Mouse (Mus musculus): ENCODE data around the gene Rbfox1. TPM values are rescaled to one million over a fixed set of nuclear protein-coding genes. Genes with fewer than 3 reads are reported as not detected.

Rbfox1 gene
- polyA plus RNA-seq, 1 experiment from 2014 or later = 3.3 TPM

GRCm38 (mm10) chr16:7146454-7146853, 1261.3 kb downstream of the Rbfox1 start:
- no peak for TF ChIP-seq CTCF (IDR thresholded peaks at IDR 0.05; ENCODE audit: low read depth)
- Histone ChIP-seq H3K9ac (ENCODE audit: low read depth, low read length) (no peak overlapping the region), H3K27me3 (ENCODE audit: insufficient read depth, low read length) (no peaks in the 10 kb centered on the region), H3K36me3 (ENCODE audit: insufficient read depth, low read length) (no peaks in the 10 kb centered on the region), H3K4me3 (replicated peaks; ENCODE audit: low read depth, low read length) (no peak overlapping the region), H3K9me3 (replicated peaks; ENCODE audit: low read length) (no peaks in the 10 kb centered on the region), H3K4me1 (replicated peaks; ENCODE audit: insufficient read depth, low read length) (0 out of 2 replicates have a peak, but pooled peaks cover 9% of the 10 kb centered on the region), H3K4me2 (ENCODE audit: low read length) (no peak overlapping the region), H3K27ac (no peak overlapping the region; the same call in 1 of the 2 replicates)
- DNase-seq (ENCODE audit: low spot score) = peak; percentile 77
- ATAC-seq (replicated peaks; ENCODE audit: low FRiP score, low read depth) = peak; percentile 60; the same call in 1 of the 2 replicates
- 30% methylated on average over 6 of the region's 6 CpGs for WGBS

- WGBS = 61% methylated on average over 2 of the region's 2 CpGs
- Histone ChIP-seq H3K4me2 (ENCODE audit: low read length) (no peak overlapping the region), H3K4me3 (replicated peaks; ENCODE audit: low read depth, low read length) (no peak overlapping the region), H3K9ac (ENCODE audit: low read depth, low read length) (no peak overlapping the region), H3K9me3 (replicated peaks; ENCODE audit: low read length) (no peaks in the 10 kb centered on the region), H3K36me3 (ENCODE audit: insufficient read depth, low read length) (no peaks in the 10 kb centered on the region), H3K27me3 (ENCODE audit: insufficient read depth, low read length) (no peaks in the 10 kb centered on the region), H3K27ac (no peak overlapping the region), H3K4me1 (replicated peaks; ENCODE audit: insufficient read depth, low read length) (0 out of 2 replicates have a peak, but pooled peaks cover 9% of the 10 kb centered on the region)
- ATAC-seq (replicated peaks; ENCODE audit: low FRiP score, low read depth) (no peak), DNase-seq (ENCODE audit: low spot score) (no peak)
- TF ChIP-seq CTCF (IDR thresholded peaks at IDR 0.05; ENCODE audit: low read depth) = no peak
Measured at GRCm38 (mm10) chr16:7147884-7148283, 1262.7 kb downstream of the Rbfox1 start.

GRCm38 (mm10) chr16:7149106-7149899, 1264.1 kb downstream of the Rbfox1 start:
- peak overlapping the region; percentile 51 for H3K4me2 ChIP-seq (ENCODE audit: low read length)
- H3K27me3 ChIP-seq (ENCODE audit: insufficient read depth, low read length) = no peaks in the 10 kb centered on the region
- no peak for TF ChIP-seq CTCF (IDR thresholded peaks at IDR 0.05; ENCODE audit: low read depth)
- DNase-seq (ENCODE audit: low spot score) = peak; percentile 78
- no peaks in the 10 kb centered on the region for H3K36me3 ChIP-seq (ENCODE audit: insufficient read depth, low read length)
- H3K4me3 ChIP-seq (replicated peaks; ENCODE audit: low read depth, low read length) = peak overlapping the region; percentile 23
- H3K9ac ChIP-seq (ENCODE audit: low read depth, low read length) = no peak overlapping the region
- H3K9me3 ChIP-seq (replicated peaks; ENCODE audit: low read length) = no peaks in the 10 kb centered on the region
- H3K27ac ChIP-seq = peak overlapping the region; percentile 77
- peaks cover 9% of the 10 kb centered on the region; the same call in 1 of the 2 replicates for H3K4me1 ChIP-seq (replicated peaks; ENCODE audit: insufficient read depth, low read length)
- 31% methylated on average over 16 of the region's 16 CpGs for WGBS
- ATAC-seq (replicated peaks; ENCODE audit: low FRiP score, low read depth) = peak; percentile 55

GRCm38 (mm10) chr16:7150201-7150791, 1265.1 kb downstream of the Rbfox1 start:
- H3K9ac ChIP-seq (ENCODE audit: low read depth, low read length) = no peak overlapping the region
- peak overlapping the region; percentile 51 for H3K4me2 ChIP-seq (ENCODE audit: low read length)
- TF ChIP-seq CTCF (IDR thresholded peaks at IDR 0.05; ENCODE audit: low read depth) = no peak
- H3K9me3 ChIP-seq (replicated peaks; ENCODE audit: low read length) = no peaks in the 10 kb centered on the region
- H3K4me3 ChIP-seq (replicated peaks; ENCODE audit: low read depth, low read length) = no peak overlapping the region
- 13% methylated on average over 8 of the region's 8 CpGs for WGBS
- peak; percentile 91 for ATAC-seq (replicated peaks; ENCODE audit: low FRiP score, low read depth)
- H3K4me1 ChIP-seq (replicated peaks; ENCODE audit: insufficient read depth, low read length) = peaks cover 9% of the 10 kb centered on the region; the same call in 1 of the 2 replicates
- H3K36me3 ChIP-seq (ENCODE audit: insufficient read depth, low read length) = no peaks in the 10 kb centered on the region
- H3K27me3 ChIP-seq (ENCODE audit: insufficient read depth, low read length) = no peaks in the 10 kb centered on the region
- peak; percentile 91 for DNase-seq (ENCODE audit: low spot score)
- H3K27ac ChIP-seq = peak overlapping the region; percentile 77

DNA sequence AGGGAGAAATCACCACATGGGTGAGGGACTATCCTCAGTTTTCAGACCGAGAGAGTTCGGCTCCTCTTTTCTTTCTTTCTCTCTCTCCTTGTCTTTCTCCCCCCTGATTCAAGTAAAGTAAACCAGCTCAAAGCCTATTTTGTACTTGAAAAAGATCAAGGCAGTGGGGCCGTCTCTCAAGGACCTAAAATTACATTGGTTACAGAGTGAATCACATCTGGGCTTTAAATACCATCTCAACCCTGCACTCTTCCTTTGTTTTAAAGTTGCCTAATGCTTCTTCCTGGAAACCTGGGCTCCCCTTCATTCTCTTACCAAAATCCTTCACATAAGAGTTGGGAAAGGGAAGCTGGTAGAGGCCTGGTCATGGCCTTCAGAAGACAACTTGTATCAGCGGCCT, 1267.2 kb downstream of the Rbfox1 start:
- no peak for ATAC-seq (replicated peaks; ENCODE audit: low FRiP score, low read depth)
- no peak for DNase-seq (ENCODE audit: low spot score)
- 84% methylated on average over 4 of the region's 4 CpGs for WGBS
- H3K4me3 ChIP-seq (replicated peaks; ENCODE audit: low read depth, low read length) = no peak overlapping the region
- H3K27me3 ChIP-seq (ENCODE audit: insufficient read depth, low read length) = no peaks in the 10 kb centered on the region
- no peaks in the 10 kb centered on the region for H3K36me3 ChIP-seq (ENCODE audit: insufficient read depth, low read length)
- peaks cover 9% of the 10 kb centered on the region; the same call in 1 of the 2 replicates for H3K4me1 ChIP-seq (replicated peaks; ENCODE audit: insufficient read depth, low read length)
- no peak overlapping the region for H3K27ac ChIP-seq
- TF ChIP-seq CTCF (IDR thresholded peaks at IDR 0.05; ENCODE audit: low read depth) = no peak
- H3K9ac ChIP-seq (ENCODE audit: low read depth, low read length) = no peak overlapping the region
- no peaks in the 10 kb centered on the region for H3K9me3 ChIP-seq (replicated peaks; ENCODE audit: low read length)
- no peak overlapping the region for H3K4me2 ChIP-seq (ENCODE audit: low read length)

- WGBS = 50% methylated on average over 3 of the region's 3 CpGs
- DNase-seq (ENCODE audit: low spot score) = peak; percentile 18
Measured at GRCm38 (mm10) chr16:7154671-7155070, 1269.5 kb downstream of the Rbfox1 start.

More at GRCm38 (mm10) chr16:7154671-7155070, 1269.5 kb downstream of the Rbfox1 start:
- Histone ChIP-seq H3K27me3 (ENCODE audit: insufficient read depth, low read length) (no peaks in the 10 kb centered on the region), H3K27ac (no peak overlapping the region), H3K9ac (ENCODE audit: low read depth, low read length) (no peak overlapping the region), H3K4me3 (replicated peaks; ENCODE audit: low read depth, low read length) (no peak overlapping the region), H3K36me3 (ENCODE audit: insufficient read depth, low read length) (no peaks in the 10 kb centered on the region), H3K4me1 (replicated peaks; ENCODE audit: insufficient read depth, low read length) (peaks cover 7% of the 10 kb centered on the region; the same call in 1 of the 2 replicates), H3K9me3 (replicated peaks; ENCODE audit: low read length) (no peaks in the 10 kb centered on the region), H3K4me2 (ENCODE audit: low read length) (no peak overlapping the region)
- no peak for ATAC-seq (replicated peaks; ENCODE audit: low FRiP score, low read depth)
- TF ChIP-seq CTCF (IDR thresholded peaks at IDR 0.05; ENCODE audit: low read depth) = no peak

Measured in kidney, postnatal 0 days (tissue).